In the genomic region with DNA sequence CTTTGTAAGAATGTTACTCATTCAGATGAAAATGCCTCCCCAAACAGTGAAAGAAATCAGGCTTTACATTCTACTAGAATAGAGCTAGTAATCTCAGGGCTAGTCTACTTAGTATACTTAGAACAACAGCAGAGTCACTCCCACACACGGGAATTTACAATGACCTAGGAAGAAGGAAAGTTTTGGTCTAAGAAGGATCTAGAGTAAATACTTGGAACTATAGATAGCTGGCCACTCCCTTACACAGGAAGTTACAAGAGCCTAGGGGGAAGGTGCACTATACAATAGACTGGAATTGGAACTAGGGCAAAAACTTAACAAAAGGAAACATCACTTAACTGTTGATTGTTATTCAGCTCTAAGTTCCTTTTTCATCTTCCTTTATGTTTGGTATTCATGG, we compare ENCODE assay signal across 27 mouse cellular contexts.
A peak's percentile ranks its signal among the peaks of the same experiment; 100 is the strongest.
DNase-seq lines count a peak whose midpoint lies in the region; ATAC-seq and TF ChIP-seq lines count a peak whose summit lies in the region.
"Had no signal": no experiment of that assay in that cellular context is flagged by ENCODE, and none has a peak within 500 bp of the region (broad histone marks: within the 10 kb centered on the region; RNA-seq: fewer than 3 reads in every experiment).

No protein-coding gene starts in this region.

- H3K36me3 ChIP-seq in lung, embryonic 14.5 days (ENCODE audit: insufficient read depth) = no peaks in the 10 kb centered on the region
- H3K36me3 ChIP-seq in heart, embryonic 12.5 days = no peaks in the 10 kb centered on the region
- H3K36me3 ChIP-seq: embryonic facial prominence, embryonic 13.5 days; embryonic facial prominence, embryonic 15.5 days; forebrain, embryonic 10.5 days; forebrain, embryonic 12.5 days; G1E had no signal

- WGBS in lung, embryonic 14.5 days = 47% methylated on average over 1 of the region's 1 CpGs
- 40% methylated on average over 1 of the region's 1 CpGs for WGBS in heart, embryonic 12.5 days

- H3K27me3 ChIP-seq in lung, embryonic 14.5 days (ENCODE audit: insufficient read depth, low read length) = no peaks in the 10 kb centered on the region
- no peaks in the 10 kb centered on the region for H3K27me3 ChIP-seq in heart, embryonic 12.5 days (replicated peaks)
- H3K27me3 ChIP-seq: CH12.LX; embryonic facial prominence, embryonic 13.5 days; embryonic facial prominence, embryonic 15.5 days; forebrain, embryonic 12.5 days; Patski had no signal

- H3K4me3 ChIP-seq in lung, embryonic 14.5 days (ENCODE audit: low read depth, low read length) = no peak overlapping the region
- H3K4me3 ChIP-seq in heart, embryonic 12.5 days = no peak overlapping the region
- H3K4me3 ChIP-seq: embryonic facial prominence, embryonic 13.5 days; embryonic facial prominence, embryonic 15.5 days; erythroblast, embryonic 14.5 days; forebrain, embryonic 10.5 days; forebrain, embryonic 12.5 days had no signal

- TF ChIP-seq CTCF in lung, embryonic 14.5 days (IDR thresholded peaks at IDR 0.05; ENCODE audit: low read depth) = no peak

- peak; percentile 9 for DNase-seq in lung, embryonic 14.5 days
- no peak for DNase-seq in lung, postnatal 10 days
- peak; percentile 76 for DNase-seq in R1 (ENCODE audit: low read depth, low spot score)
- DNase-seq in cerebellum, adult 8-10 months = no peak
- DNase-seq: adrenal gland, adult 8-10 months; adrenal gland, postnatal 14 days; adrenal gland, postnatal 36 days; B cell, adult 2 months; cerebellum, adult 11-12 months; cerebellum, adult 2 months; cerebellum, adult 9-11 months; cerebellum, postnatal 14 days; cerebellum, postnatal 36 days; embryo, embryonic 11 days had no signal

- no peak overlapping the region for H3K9ac ChIP-seq in lung, embryonic 14.5 days
- no peak overlapping the region for H3K9ac ChIP-seq in heart, embryonic 12.5 days
- H3K9ac ChIP-seq: embryonic facial prominence, embryonic 13.5 days; embryonic facial prominence, embryonic 15.5 days; forebrain, embryonic 12.5 days had no signal

- H3K27ac ChIP-seq in lung, embryonic 14.5 days (ENCODE audit: low read depth) = no peak overlapping the region
- H3K27ac ChIP-seq in heart, embryonic 12.5 days (ENCODE audit: poor library complexity, severe bottlenecking) = no peak overlapping the region
- H3K27ac ChIP-seq: embryonic facial prominence, embryonic 13.5 days; embryonic facial prominence, embryonic 15.5 days; forebrain, embryonic 10.5 days; forebrain, embryonic 12.5 days had no signal

- no peaks in the 10 kb centered on the region for H3K4me1 ChIP-seq in lung, embryonic 14.5 days (ENCODE audit: insufficient read depth)
- no peaks in the 10 kb centered on the region for H3K4me1 ChIP-seq in heart, embryonic 12.5 days (replicated peaks)
- H3K4me1 ChIP-seq: embryonic facial prominence, embryonic 13.5 days; embryonic facial prominence, embryonic 15.5 days; forebrain, embryonic 10.5 days; forebrain, embryonic 12.5 days had no signal

- no peak; the same call in 1 of the 2 replicates for ATAC-seq in lung, embryonic 14.5 days (ENCODE audit: insufficient read depth)
- ATAC-seq in heart, embryonic 12.5 days (ENCODE audit: insufficient number of reproducible peaks, low FRiP score) = no peak
- ATAC-seq: activated CD4-positive, CD25-positive, alpha-beta regulatory T cell, adult 4 months; CD4-positive, CD25-positive, alpha-beta regulatory T cell, adult 4 months; forebrain, embryonic 14.5 days; forebrain, embryonic 16.5 days; Patski had no signal

- no peaks in the 10 kb centered on the region for H3K9me3 ChIP-seq in lung, embryonic 14.5 days (ENCODE audit: low read depth, low read length)
- H3K9me3 ChIP-seq in heart, embryonic 12.5 days (replicated peaks) = no peaks in the 10 kb centered on the region
- H3K9me3 ChIP-seq: embryonic facial prominence, embryonic 13.5 days; embryonic facial prominence, embryonic 15.5 days; forebrain, embryonic 10.5 days; forebrain, embryonic 12.5 days; G1E had no signal

- no peak overlapping the region for H3K4me2 ChIP-seq in lung, embryonic 14.5 days
- H3K4me2 ChIP-seq in heart, embryonic 12.5 days = no peak overlapping the region
- H3K4me2 ChIP-seq: embryonic facial prominence, embryonic 13.5 days; embryonic facial prominence, embryonic 15.5 days; forebrain, embryonic 12.5 days had no signal

Comparison
In these comparisons a context has a peak if more than half of its experiments do, and no peak if none do; other contexts are left out.
1. DNase-seq: peak in lung, embryonic 14.5 days (single experiment) and R1 (single experiment); none in lung, postnatal 10 days (single experiment) and cerebellum, adult 8-10 months (single experiment).